Mouse (Mus musculus): ENCODE results near the gene Gm3182.
"Not testable (repeated sequence)": the region's sequence is repeated elsewhere in the genome, so short reads cannot be mapped to it uniquely, and the experiment has no call there.

The Gm3182 gene

DNA sequence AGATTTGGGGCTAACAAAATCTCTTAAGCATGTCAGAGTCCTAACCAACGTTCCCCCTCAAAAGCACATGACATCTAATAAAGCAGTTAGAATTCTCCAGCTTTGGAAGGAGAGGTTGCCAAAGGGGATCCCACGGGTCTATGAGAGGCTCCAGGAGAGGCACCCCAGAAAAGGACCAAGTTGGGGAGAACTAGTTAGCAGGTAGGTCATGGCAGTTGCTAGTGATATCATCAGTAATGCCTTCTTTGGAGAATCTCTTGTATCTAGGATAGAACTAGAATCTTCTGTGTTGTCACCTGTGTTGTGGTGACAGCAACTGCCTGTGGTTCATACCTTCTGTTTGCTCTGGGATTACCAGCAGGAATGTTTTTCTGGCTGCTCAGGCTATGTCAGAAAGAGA is at the start of gene Gm3182:
TSS of gene Gm3182 (plus strand) at position 301 of the 400 bp plus-strand sequence.
- not testable (repeated sequence) for DNase-seq (ENCODE audit: low read depth)

DNA sequence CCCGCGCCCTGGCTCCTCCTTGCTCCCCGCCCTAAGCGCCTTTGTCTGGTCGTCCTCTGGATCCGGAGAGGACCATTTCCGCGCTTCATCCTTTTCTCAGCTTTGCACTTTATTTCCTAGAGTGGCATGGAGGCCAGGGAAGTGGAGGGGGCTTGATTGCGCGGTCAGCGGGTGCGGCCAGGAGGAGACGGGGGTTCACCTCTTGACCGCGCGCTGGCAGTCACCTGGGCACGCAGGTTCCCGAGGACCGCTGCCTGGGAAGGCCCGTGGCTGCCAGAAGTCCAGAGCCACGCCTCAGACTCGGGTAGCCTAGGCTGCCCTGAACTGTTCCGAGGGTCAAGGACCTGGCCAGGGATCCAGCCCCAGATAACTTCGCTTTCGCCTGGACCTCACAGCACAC is 17.9 kb downstream of the Gm3182 start:
- not testable (repeated sequence) for DNase-seq (ENCODE audit: low read depth)

Measured in naive thymus-derived CD4-positive, alpha-beta T cell, adult 2 months (primary cell).